ENCODE assay signal across 8 mouse cellular contexts in the genomic region with DNA sequence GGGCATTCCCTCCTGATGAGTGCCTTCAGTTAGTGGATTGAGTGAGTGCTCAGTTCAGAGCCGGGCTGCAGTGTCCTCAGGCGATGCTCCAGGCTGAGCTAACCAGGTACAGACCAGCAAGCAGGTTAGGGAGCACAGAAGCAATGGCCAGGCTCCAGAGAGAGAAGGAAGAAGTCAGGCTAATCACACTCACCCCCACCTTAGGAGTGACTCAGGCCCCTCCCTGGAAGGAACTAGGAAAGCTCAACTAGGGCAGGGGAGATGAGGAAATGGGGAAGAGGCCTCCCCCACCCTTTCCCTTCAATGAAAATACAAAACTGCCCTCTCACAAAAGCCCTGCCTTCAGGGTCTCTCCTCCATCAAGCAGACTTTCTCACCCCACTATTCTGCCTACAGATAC. TPM values are rescaled to one million over a fixed set of nuclear protein-coding genes. Genes with fewer than 3 reads are reported as not detected.
A peak's percentile ranks its signal among the peaks of the same experiment; 100 is the strongest.
DNase-seq lines count a peak whose midpoint lies in the region; ATAC-seq and TF ChIP-seq lines count a peak whose summit lies in the region.

No protein-coding gene starts in this region.

- TF ChIP-seq CTCF in kidney, postnatal 0 days (IDR thresholded peaks at IDR 0.05; ENCODE audit: low read depth): no peak

- peak overlapping the region; percentile 93 for H3K4me3 ChIP-seq in kidney, postnatal 0 days (replicated peaks; ENCODE audit: low read depth, low read length)
- peak overlapping the region; percentile 94 for H3K4me3 ChIP-seq in limb, embryonic 14.5 days (replicated peaks; ENCODE audit: low read length)
- peak overlapping the region; percentile 97 for H3K4me3 ChIP-seq in neural tube, embryonic 15.5 days (replicated peaks)

- H3K9me3 ChIP-seq in kidney, postnatal 0 days (replicated peaks; ENCODE audit: low read length): no peaks in the 10 kb centered on the region
- H3K9me3 ChIP-seq in limb, embryonic 14.5 days (ENCODE audit: control insufficient read depth, low read length): no peaks in the 10 kb centered on the region
- H3K9me3 ChIP-seq in neural tube, embryonic 15.5 days (replicated peaks): no peaks in the 10 kb centered on the region

- TF ChIP-seq POLR2A in limb, embryonic 14.5 days (IDR thresholded peaks at IDR 0.05; ENCODE audit: borderline replicate concordance, extremely low read depth, insufficient read depth, insufficient read length): no peak

- no peak for ATAC-seq in kidney, postnatal 0 days (replicated peaks; ENCODE audit: low FRiP score, low read depth)
- ATAC-seq in erythroblast, adult 5-6 weeks (replicated peaks; ENCODE audit: low FRiP score, poor library complexity, severe bottlenecking): peak; percentile 32
- no peak for ATAC-seq in limb, embryonic 14.5 days (ENCODE audit: low FRiP score, low read depth)
- ATAC-seq in neural tube, embryonic 15.5 days (ENCODE audit: low FRiP score): no peak

- no peaks in the 10 kb centered on the region for H3K27me3 ChIP-seq in kidney, postnatal 0 days (ENCODE audit: insufficient read depth, low read length)
- no peaks in the 10 kb centered on the region for H3K27me3 ChIP-seq in limb, embryonic 14.5 days (ENCODE audit: control insufficient read depth, insufficient read depth, low read length)
- H3K27me3 ChIP-seq in neural tube, embryonic 15.5 days (replicated peaks): no peaks in the 10 kb centered on the region

- WGBS in kidney, postnatal 0 days: 48% methylated on average over 2 of the region's 2 CpGs
- 49% methylated on average over 2 of the region's 2 CpGs for WGBS in limb, embryonic 14.5 days
- 63% methylated on average over 2 of the region's 2 CpGs for WGBS in neural tube, embryonic 15.5 days

- H3K4me1 ChIP-seq in kidney, postnatal 0 days (replicated peaks; ENCODE audit: insufficient read depth, low read length): peaks cover 16% of the 10 kb centered on the region; the same call in 1 of the 2 replicates
- peaks cover 21% of the 10 kb centered on the region for H3K4me1 ChIP-seq in limb, embryonic 14.5 days (ENCODE audit: control insufficient read depth, insufficient read depth, low read length)
- peaks cover 36% of the 10 kb centered on the region for H3K4me1 ChIP-seq in neural tube, embryonic 15.5 days

- peaks cover 23% of the 10 kb centered on the region for H3K36me3 ChIP-seq in kidney, postnatal 0 days (ENCODE audit: insufficient read depth, low read length)
- H3K36me3 ChIP-seq in limb, embryonic 14.5 days (ENCODE audit: control insufficient read depth, insufficient read depth, low read length): peaks cover 25% of the 10 kb centered on the region
- peaks cover 27% of the 10 kb centered on the region for H3K36me3 ChIP-seq in neural tube, embryonic 15.5 days

- H3K27ac ChIP-seq in kidney, postnatal 0 days: no peak overlapping the region; the same call in 1 of the 2 replicates
- H3K27ac ChIP-seq in limb, embryonic 14.5 days (replicated peaks; ENCODE audit: low read depth, low read length): no peak overlapping the region
- H3K27ac ChIP-seq in neural tube, embryonic 15.5 days (replicated peaks): no peak overlapping the region

- H3K4me2 ChIP-seq in kidney, postnatal 0 days (ENCODE audit: low read length): peak overlapping the region; percentile 98
- H3K4me2 ChIP-seq in limb, embryonic 14.5 days (replicated peaks; ENCODE audit: low read depth, low read length, severe bottlenecking): peak overlapping the region; percentile 65
- H3K4me2 ChIP-seq in neural tube, embryonic 15.5 days: peak overlapping the region; percentile 90

- peak overlapping the region; percentile 92 for H3K9ac ChIP-seq in kidney, postnatal 0 days (ENCODE audit: low read depth, low read length)
- peak overlapping the region; percentile 89 for H3K9ac ChIP-seq in limb, embryonic 14.5 days (ENCODE audit: low read depth, low read length, severe bottlenecking)
- H3K9ac ChIP-seq in neural tube, embryonic 15.5 days (replicated peaks): peak overlapping the region; percentile 88

- DNase-seq in kidney, postnatal 0 days (ENCODE audit: low spot score): no peak
- no peak for DNase-seq in kidney, postnatal 36 days
- no peak for DNase-seq in limb, embryonic 14.5 days (ENCODE audit: low spot score)
- DNase-seq in yolk sac, embryonic 10.5 days (ENCODE audit: low spot score): no peak
- DNase-seq in left cerebral cortex, adult 9 months (ENCODE audit: low spot score in 2 of 2): no peak
- no peak for DNase-seq in thymus, postnatal 4 days

RNA-seq across cellular contexts. Expression of gene Tbc1d10b, which starts 1.7 kb away (rescaled TPM):
- polyA plus RNA-seq in kidney, postnatal 0 days (2015; fragmentation: Nextera tagmentation; extraction: Ambion mirVana): 14.9 and 16.9 TPM in 2 replicates
- 8.1 and 23.0 TPM in 2 replicates for total RNA-seq in erythroblast, adult 5-6 weeks (2015; ENCODE audit: low replicate concordance)
- total RNA-seq in erythroblast, adult 5-6 weeks (2017; ENCODE audit: low replicate concordance): 77.5 and 122 TPM in 2 replicates
- 40.8 and 46.8 TPM in 2 replicates for polyA plus RNA-seq in limb, embryonic 14.5 days (2012; rRNA removed)
- 27.1 and 29.3 TPM in 2 replicates for polyA plus RNA-seq in limb, embryonic 14.5 days (2014; fragmentation: Nextera tagmentation; extraction: Ambion mirVana)
- 30.0 and 35.6 TPM in 2 replicates for polyA plus RNA-seq in neural tube, embryonic 15.5 days (2015; fragmentation: Nextera tagmentation; extraction: Ambion mirVana)

RNA-seq across cellular contexts. Expression of gene Mylpf, which starts 2.1 kb away (rescaled TPM):
- polyA plus RNA-seq in kidney, postnatal 0 days (2015; fragmentation: Nextera tagmentation; extraction: Ambion mirVana): 2.9 and 4.7 TPM in 2 replicates
- total RNA-seq in erythroblast, adult 5-6 weeks (2015; ENCODE audit: low replicate concordance): 6.5 and 9.8 TPM in 2 replicates
- 16.2 and 61.5 TPM in 2 replicates for total RNA-seq in erythroblast, adult 5-6 weeks (2017; ENCODE audit: low replicate concordance)
- 555 and 1,104 TPM in 2 replicates for polyA plus RNA-seq in limb, embryonic 14.5 days (2012; rRNA removed)
- polyA plus RNA-seq in limb, embryonic 14.5 days (2014; fragmentation: Nextera tagmentation; extraction: Ambion mirVana): 413 and 609 TPM in 2 replicates
- 42.1 and 72.2 TPM in 2 replicates for polyA plus RNA-seq in neural tube, embryonic 15.5 days (2015; fragmentation: Nextera tagmentation; extraction: Ambion mirVana)

RNA-seq across cellular contexts. Expression of gene Cd2bp2, which starts 10.8 kb away (rescaled TPM):
- 42.8 and 47.7 TPM in 2 replicates for polyA plus RNA-seq in kidney, postnatal 0 days (2015; fragmentation: Nextera tagmentation; extraction: Ambion mirVana)
- total RNA-seq in erythroblast, adult 5-6 weeks (2015; ENCODE audit: low replicate concordance): 8.4 and 36.9 TPM in 2 replicates
- 17.9 and 22.9 TPM in 2 replicates for total RNA-seq in erythroblast, adult 5-6 weeks (2017; ENCODE audit: low replicate concordance)
- 84.2 and 110 TPM in 2 replicates for polyA plus RNA-seq in limb, embryonic 14.5 days (2012; rRNA removed)
- polyA plus RNA-seq in limb, embryonic 14.5 days (2014; fragmentation: Nextera tagmentation; extraction: Ambion mirVana): 54.2 and 61.0 TPM in 2 replicates
- polyA plus RNA-seq in neural tube, embryonic 15.5 days (2015; fragmentation: Nextera tagmentation; extraction: Ambion mirVana): 64.2 and 65.8 TPM in 2 replicates

RNA-seq across cellular contexts. Expression of gene Zfp553, which starts 26.3 kb away (rescaled TPM):
- polyA plus RNA-seq in kidney, postnatal 0 days (2015; fragmentation: Nextera tagmentation; extraction: Ambion mirVana): 22.3 and 25.1 TPM in 2 replicates
- 1.5 and 5.2 TPM in 2 replicates for total RNA-seq in erythroblast, adult 5-6 weeks (2015; ENCODE audit: low replicate concordance)
- total RNA-seq in erythroblast, adult 5-6 weeks (2017; ENCODE audit: low replicate concordance): 2.0 and 3.2 TPM in 2 replicates
- 22.5 and 24.9 TPM in 2 replicates for polyA plus RNA-seq in limb, embryonic 14.5 days (2012; rRNA removed)
- polyA plus RNA-seq in limb, embryonic 14.5 days (2014; fragmentation: Nextera tagmentation; extraction: Ambion mirVana): 19.4 and 20.1 TPM in 2 replicates
- 47.5 and 48.8 TPM in 2 replicates for polyA plus RNA-seq in neural tube, embryonic 15.5 days (2015; fragmentation: Nextera tagmentation; extraction: Ambion mirVana)

RNA-seq across cellular contexts. Expression of gene Sept1, which starts 26.3 kb away (rescaled TPM):
- 16.7 and 20.5 TPM in 2 replicates for polyA plus RNA-seq in kidney, postnatal 0 days (2015; fragmentation: Nextera tagmentation; extraction: Ambion mirVana)
- 189 and 204 TPM in 2 replicates for total RNA-seq in erythroblast, adult 5-6 weeks (2015; ENCODE audit: low replicate concordance)
- total RNA-seq in erythroblast, adult 5-6 weeks (2017; ENCODE audit: low replicate concordance): 179 and 191 TPM in 2 replicates
- 14.9 and 22.2 TPM in 2 replicates for polyA plus RNA-seq in limb, embryonic 14.5 days (2012; rRNA removed)
- 15.3 and 18.6 TPM in 2 replicates for polyA plus RNA-seq in limb, embryonic 14.5 days (2014; fragmentation: Nextera tagmentation; extraction: Ambion mirVana)
- 15.8 and 40.6 TPM in 2 replicates for polyA plus RNA-seq in neural tube, embryonic 15.5 days (2015; fragmentation: Nextera tagmentation; extraction: Ambion mirVana)
